Mouse (Mus musculus): ENCODE data around the gene Gm28729. TPM values are rescaled to one million over a fixed set of nuclear protein-coding genes. Genes with fewer than 3 reads are reported as not detected.
"Not testable (repeated sequence)": the region's sequence is repeated elsewhere in the genome, so short reads cannot be mapped to it uniquely, and the experiment has no call there.

Gene Gm28729
- polyA plus RNA-seq, 1 experiment from 2014 or later, result not detected

DNA sequence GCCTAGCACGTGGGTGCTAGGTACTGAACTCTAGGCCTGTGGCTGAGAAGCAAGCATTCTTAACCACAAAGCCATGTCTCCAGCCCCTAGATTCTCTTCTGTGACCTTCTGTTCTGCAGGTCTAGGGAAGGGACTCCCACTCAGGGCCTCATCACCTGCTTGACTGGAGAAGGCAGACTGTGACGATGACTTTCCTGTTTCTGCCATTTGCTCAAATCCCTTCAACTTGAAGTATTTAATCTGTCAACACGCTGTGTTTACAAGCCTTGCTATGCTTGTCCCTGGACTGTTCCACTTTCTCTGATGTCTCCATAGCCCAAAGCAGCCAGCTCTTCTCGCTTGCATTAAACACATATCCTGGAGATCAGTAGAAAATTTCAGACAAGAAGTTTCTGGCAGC, 7.5 kb upstream of the Gm28729 start:
- Histone ChIP-seq H3K36me3 (ENCODE audit: control insufficient read depth, insufficient read depth, low read length) (no peaks in the 10 kb centered on the region), H3K27me3 (ENCODE audit: control insufficient read depth, insufficient read depth, low read length) (no peaks in the 10 kb centered on the region), H3K27ac (ENCODE audit: low read depth, low read length) (no peak overlapping the region), H3K4me3 (ENCODE audit: low read depth, low read length) (no peak overlapping the region), H3K4me1 (ENCODE audit: control insufficient read depth, insufficient read depth, low read length) (no peaks in the 10 kb centered on the region; the same call in 1 of the 2 replicates), H3K4me2 (no peak overlapping the region), H3K9ac (ENCODE audit: low read depth, low read length) (no peak overlapping the region), H3K9me3 (replicated peaks; ENCODE audit: control insufficient read depth, low read length) (no peaks in the 10 kb centered on the region)
- no peak for ATAC-seq (replicated peaks; ENCODE audit: insufficient number of reproducible peaks, low FRiP score, low TSS enrichment)
- 66% methylated on average over 4 of the region's 4 CpGs for WGBS (ENCODE audit: insufficient replicate concordance)

DNA sequence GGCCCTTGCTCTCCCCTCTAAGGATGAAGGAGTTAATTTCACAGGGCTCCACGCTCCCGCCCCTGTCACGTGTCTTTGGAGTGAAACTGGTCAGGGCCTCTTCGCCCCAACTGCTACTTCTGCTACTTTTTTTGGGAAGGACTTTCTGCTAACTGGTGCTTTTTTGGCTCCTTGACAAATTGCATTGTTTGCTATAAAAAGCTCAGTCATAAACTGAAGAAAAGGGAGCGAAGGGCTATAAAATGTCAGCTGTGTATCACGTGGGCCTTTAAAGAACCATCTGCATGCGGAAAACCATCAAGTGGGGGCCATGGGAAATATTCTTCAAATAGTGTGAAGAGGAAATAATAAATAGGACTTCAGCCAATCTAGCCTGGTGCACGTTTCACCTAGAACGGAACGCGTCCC, 5.6 kb upstream of the Gm28729 start:
- Histone ChIP-seq H3K4me3 (ENCODE audit: low read depth, low read length) (no peak overlapping the region), H3K9me3 (replicated peaks; ENCODE audit: control insufficient read depth, low read length) (no peaks in the 10 kb centered on the region), H3K27ac (ENCODE audit: low read depth, low read length) (no peak overlapping the region), H3K4me1 (ENCODE audit: control insufficient read depth, insufficient read depth, low read length) (no peaks in the 10 kb centered on the region), H3K4me2 (no peak overlapping the region), H3K27me3 (ENCODE audit: control insufficient read depth, insufficient read depth, low read length) (no peaks in the 10 kb centered on the region), H3K36me3 (ENCODE audit: control insufficient read depth, insufficient read depth, low read length) (no peaks in the 10 kb centered on the region), H3K9ac (ENCODE audit: low read depth, low read length) (no peak overlapping the region)
- WGBS (ENCODE audit: insufficient replicate concordance), result 75% methylated on average over 11 of the region's 11 CpGs
- no peak for ATAC-seq (replicated peaks; ENCODE audit: insufficient number of reproducible peaks, low FRiP score, low TSS enrichment)

GRCm38 (mm10) chr9:96529961-96530673, 5.1 kb upstream of the Gm28729 start:
- ATAC-seq (replicated peaks; ENCODE audit: insufficient number of reproducible peaks, low FRiP score, low TSS enrichment), result no peak
- 67% methylated on average over 10 of the region's 10 CpGs for WGBS (ENCODE audit: insufficient replicate concordance)
- Histone ChIP-seq H3K4me1 (ENCODE audit: control insufficient read depth, insufficient read depth, low read length) (no peaks in the 10 kb centered on the region), H3K4me2 (no peak overlapping the region), H3K9ac (ENCODE audit: low read depth, low read length) (no peak overlapping the region), H3K36me3 (ENCODE audit: control insufficient read depth, insufficient read depth, low read length) (no peaks in the 10 kb centered on the region), H3K27ac (ENCODE audit: low read depth, low read length) (no peak overlapping the region), H3K9me3 (replicated peaks; ENCODE audit: control insufficient read depth, low read length) (no peaks in the 10 kb centered on the region), H3K27me3 (ENCODE audit: control insufficient read depth, insufficient read depth, low read length) (no peaks in the 10 kb centered on the region), H3K4me3 (ENCODE audit: low read depth, low read length) (no peak overlapping the region)

GRCm38 (mm10) chr9:96526011-96526410, 947 bp upstream of the Gm28729 start:
- no peak overlapping the region for H3K27ac ChIP-seq (ENCODE audit: low read depth, low read length)
- WGBS (ENCODE audit: insufficient replicate concordance), result 67% methylated on average over 4 of the region's 4 CpGs

GRCm38 (mm10) chr9:96523148-96523547, 1.9 kb downstream of the Gm28729 start:
- no peak for ATAC-seq (replicated peaks; ENCODE audit: insufficient number of reproducible peaks, low FRiP score, low TSS enrichment)
- no peak overlapping the region for H3K9ac ChIP-seq (ENCODE audit: low read depth, low read length)
- H3K27me3 ChIP-seq (ENCODE audit: control insufficient read depth, insufficient read depth, low read length), result no peaks in the 10 kb centered on the region
- H3K36me3 ChIP-seq (ENCODE audit: control insufficient read depth, insufficient read depth, low read length), result no peaks in the 10 kb centered on the region
- no peaks in the 10 kb centered on the region for H3K9me3 ChIP-seq (replicated peaks; ENCODE audit: control insufficient read depth, low read length)
- no peak overlapping the region for H3K4me3 ChIP-seq (ENCODE audit: low read depth, low read length)
- no peak overlapping the region for H3K27ac ChIP-seq (ENCODE audit: low read depth, low read length)
- no peaks in the 10 kb centered on the region for H3K4me1 ChIP-seq (ENCODE audit: control insufficient read depth, insufficient read depth, low read length)
- 84% methylated on average over 5 of the region's 5 CpGs for WGBS (ENCODE audit: insufficient replicate concordance)
- H3K4me2 ChIP-seq, result no peak overlapping the region

More at GRCm38 (mm10) chr9:96526011-96526410, 947 bp upstream of the Gm28729 start:
- Histone ChIP-seq H3K27me3 (ENCODE audit: control insufficient read depth, insufficient read depth, low read length) (no peaks in the 10 kb centered on the region), H3K9ac (ENCODE audit: low read depth, low read length) (no peak overlapping the region), H3K4me2 (no peak overlapping the region), H3K9me3 (replicated peaks; ENCODE audit: control insufficient read depth, low read length) (no peaks in the 10 kb centered on the region), H3K4me1 (ENCODE audit: control insufficient read depth, insufficient read depth, low read length) (no peaks in the 10 kb centered on the region), H3K4me3 (ENCODE audit: low read depth, low read length) (no peak overlapping the region), H3K36me3 (ENCODE audit: control insufficient read depth, insufficient read depth, low read length) (no peaks in the 10 kb centered on the region)
- ATAC-seq (replicated peaks; ENCODE audit: insufficient number of reproducible peaks, low FRiP score, low TSS enrichment), result no peak

DNA sequence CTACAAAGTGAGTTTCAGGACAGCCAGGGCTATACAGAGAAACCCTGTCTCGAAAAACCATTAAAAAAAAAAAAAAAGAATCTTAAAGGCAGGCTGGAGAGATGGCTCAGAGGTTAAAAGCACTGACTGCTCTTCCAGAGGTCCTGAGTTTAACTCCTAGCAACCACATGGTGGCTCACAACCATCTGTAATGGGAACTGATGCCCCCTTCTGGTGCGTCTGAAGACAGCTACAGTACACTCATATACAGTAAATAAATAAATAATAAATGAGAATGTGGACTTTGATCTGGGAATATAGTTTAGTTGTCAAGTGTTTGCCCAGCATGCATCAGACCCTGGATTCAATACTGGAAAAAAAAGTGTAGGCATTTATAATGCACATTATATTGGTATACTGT, 3.5 kb downstream of the Gm28729 start:
- 73% methylated on average over 2 of the region's 2 CpGs for WGBS (ENCODE audit: insufficient replicate concordance)

GRCm38 (mm10) chr9:96517429-96517828, 7.6 kb downstream of the Gm28729 start:
- H3K4me3 ChIP-seq (ENCODE audit: low read depth, low read length), result no peak overlapping the region
- no peak overlapping the region for H3K27ac ChIP-seq (ENCODE audit: low read depth, low read length)

More for the DNA sequence above, 3.5 kb downstream of the Gm28729 start:
- H3K9ac ChIP-seq (ENCODE audit: low read depth, low read length); H3K4me2 ChIP-seq; H3K4me3 ChIP-seq (ENCODE audit: low read depth, low read length); H3K9me3 ChIP-seq (replicated peaks; ENCODE audit: control insufficient read depth, low read length); H3K36me3 ChIP-seq (ENCODE audit: control insufficient read depth, insufficient read depth, low read length); H3K27ac ChIP-seq (ENCODE audit: low read depth, low read length); H3K27me3 ChIP-seq (ENCODE audit: control insufficient read depth, insufficient read depth, low read length); H3K4me1 ChIP-seq (ENCODE audit: control insufficient read depth, insufficient read depth, low read length); ATAC-seq (replicated peaks; ENCODE audit: insufficient number of reproducible peaks, low FRiP score, low TSS enrichment): not testable (repeated sequence)

DNA sequence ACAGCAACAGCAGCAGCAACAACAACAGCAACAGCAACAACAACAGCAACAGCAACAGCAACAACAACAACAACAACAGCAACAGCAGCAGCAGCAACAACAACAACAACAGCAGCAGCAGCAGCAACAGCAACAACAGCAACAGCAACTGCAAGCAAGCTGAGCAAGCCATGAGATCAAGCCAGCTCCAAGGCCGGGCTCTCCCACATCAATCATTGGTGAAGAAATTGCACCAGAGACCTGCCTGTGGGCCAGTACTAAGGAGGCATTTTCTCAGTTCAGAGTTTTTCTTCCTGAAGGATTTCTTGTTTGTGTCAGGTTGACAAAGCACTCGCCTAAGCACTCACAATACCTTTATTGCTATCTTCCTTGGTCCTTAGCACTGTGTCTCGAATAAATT, 8.3 kb downstream of the Gm28729 start:
- H3K9me3 ChIP-seq (replicated peaks; ENCODE audit: control insufficient read depth, low read length), result no peaks in the 10 kb centered on the region
- no peaks in the 10 kb centered on the region for H3K27me3 ChIP-seq (ENCODE audit: control insufficient read depth, insufficient read depth, low read length)
- H3K4me2 ChIP-seq, result no peak overlapping the region
- no peak for ATAC-seq (replicated peaks; ENCODE audit: insufficient number of reproducible peaks, low FRiP score, low TSS enrichment)
- no peak overlapping the region for H3K9ac ChIP-seq (ENCODE audit: low read depth, low read length)
- no peaks in the 10 kb centered on the region for H3K4me1 ChIP-seq (ENCODE audit: control insufficient read depth, insufficient read depth, low read length)
- WGBS (ENCODE audit: insufficient replicate concordance), result 58% methylated on average over 3 of the region's 3 CpGs
- no peak overlapping the region for H3K27ac ChIP-seq (ENCODE audit: low read depth, low read length)
- H3K4me3 ChIP-seq (ENCODE audit: low read depth, low read length), result no peak overlapping the region
- no peaks in the 10 kb centered on the region for H3K36me3 ChIP-seq (ENCODE audit: control insufficient read depth, insufficient read depth, low read length)

More at GRCm38 (mm10) chr9:96517429-96517828, 7.6 kb downstream of the Gm28729 start:
- H3K4me2 ChIP-seq, result no peak overlapping the region
- no peak for ATAC-seq (replicated peaks; ENCODE audit: insufficient number of reproducible peaks, low FRiP score, low TSS enrichment)
- no peaks in the 10 kb centered on the region for H3K4me1 ChIP-seq (ENCODE audit: control insufficient read depth, insufficient read depth, low read length)
- no peaks in the 10 kb centered on the region for H3K36me3 ChIP-seq (ENCODE audit: control insufficient read depth, insufficient read depth, low read length)
- H3K9me3 ChIP-seq (replicated peaks; ENCODE audit: control insufficient read depth, low read length), result no peaks in the 10 kb centered on the region
- no peak overlapping the region for H3K9ac ChIP-seq (ENCODE audit: low read depth, low read length)
- H3K27me3 ChIP-seq (ENCODE audit: control insufficient read depth, insufficient read depth, low read length), result no peaks in the 10 kb centered on the region
- 26% methylated on average over 4 of the region's 4 CpGs for WGBS (ENCODE audit: insufficient replicate concordance)

DNA sequence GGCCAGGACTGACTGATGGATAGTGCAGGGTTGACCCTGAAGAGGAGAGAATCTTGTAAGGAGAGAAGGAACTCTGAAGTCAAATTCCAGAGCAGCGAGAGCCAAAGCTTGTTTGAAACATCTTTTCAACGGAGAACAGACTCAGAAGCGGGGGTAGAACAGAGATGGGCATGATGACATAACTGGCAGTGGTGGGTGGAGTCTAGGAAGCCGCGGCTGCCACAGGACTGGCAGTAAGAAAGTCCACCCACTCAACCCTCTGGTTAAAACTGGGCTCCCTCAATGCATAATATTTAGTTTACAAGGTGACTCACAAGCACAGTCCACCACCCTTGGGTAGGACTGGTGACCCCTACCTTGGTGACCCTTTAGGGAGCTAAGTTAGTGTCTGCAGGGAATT, 9.3 kb downstream of the Gm28729 start:
- no peaks in the 10 kb centered on the region for H3K9me3 ChIP-seq (replicated peaks; ENCODE audit: control insufficient read depth, low read length)
- no peaks in the 10 kb centered on the region for H3K4me1 ChIP-seq (ENCODE audit: control insufficient read depth, insufficient read depth, low read length)
- no peak for ATAC-seq (replicated peaks; ENCODE audit: insufficient number of reproducible peaks, low FRiP score, low TSS enrichment)
- no peaks in the 10 kb centered on the region for H3K27me3 ChIP-seq (ENCODE audit: control insufficient read depth, insufficient read depth, low read length)
- 79% methylated on average over 5 of the region's 5 CpGs for WGBS (ENCODE audit: insufficient replicate concordance)
- no peak overlapping the region for H3K4me2 ChIP-seq
- no peaks in the 10 kb centered on the region for H3K36me3 ChIP-seq (ENCODE audit: control insufficient read depth, insufficient read depth, low read length)
- no peak overlapping the region for H3K4me3 ChIP-seq (ENCODE audit: low read depth, low read length)
- H3K27ac ChIP-seq (ENCODE audit: low read depth, low read length), result no peak overlapping the region
- H3K9ac ChIP-seq (ENCODE audit: low read depth, low read length), result no peak overlapping the region

Data from heart, embryonic 11.5 days (tissue).